Comparison of ENCODE assay signal across 25 mouse cellular contexts in the genomic region with DNA sequence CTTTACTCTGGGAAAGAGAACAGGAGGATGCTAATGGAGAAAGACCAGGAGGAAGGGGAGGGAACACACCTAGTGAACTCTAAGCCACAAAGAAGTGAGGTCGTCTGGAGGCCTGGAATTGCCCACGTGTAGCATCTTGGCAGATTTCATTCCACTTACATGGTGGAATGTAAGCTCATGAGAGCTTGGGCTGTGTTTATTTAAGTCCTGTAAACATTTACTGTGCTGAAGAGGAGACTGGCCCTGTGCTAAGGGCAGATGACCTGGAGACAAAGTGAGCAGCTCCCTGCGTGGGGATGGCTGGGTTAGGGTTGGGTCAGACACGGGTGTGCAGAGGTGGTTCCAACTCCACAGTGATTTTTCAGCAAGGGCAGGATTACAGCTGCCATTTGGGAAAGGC.
DNase-seq lines count a peak whose midpoint lies in the region; ATAC-seq and TF ChIP-seq lines count a peak whose summit lies in the region.
"Had no signal": no experiment of that assay in that cellular context is flagged by ENCODE, and none has a peak within 500 bp of the region (broad histone marks: within the 10 kb centered on the region; RNA-seq: fewer than 3 reads in every experiment).

No protein-coding gene starts in this region.

- peak overlapping the region; percentile 26 for H3K27ac ChIP-seq in heart, adult 2 months
- H3K27ac ChIP-seq in heart, embryonic 12.5 days (ENCODE audit: poor library complexity, severe bottlenecking), result no peak overlapping the region
- H3K27ac ChIP-seq: embryonic facial prominence, embryonic 15.5 days; forebrain, embryonic 15.5 days; heart, embryonic 15.5 days; hindbrain, embryonic 13.5 days; kidney, postnatal 0 days; macrophage; neural tube, embryonic 13.5 days had no signal

- intact Hi-C loops in heart, adult 2 months (cut with DNase I), result loop anchor here (10.0 kb wide), 1 partner anchor 383 kb away; no protein-coding TSS in a partner anchor

- WGBS in heart, adult 2 months, result 34% methylated on average over 4 of the region's 4 CpGs
- WGBS in heart, embryonic 12.5 days, result 51% methylated on average over 4 of the region's 4 CpGs

- H3K27me3 ChIP-seq in heart, adult 2 months (ENCODE audit: control insufficient read depth, insufficient read depth, low read length), result no peaks in the 10 kb centered on the region
- no peaks in the 10 kb centered on the region for H3K27me3 ChIP-seq in heart, embryonic 12.5 days (replicated peaks)
- H3K27me3 ChIP-seq: forebrain, embryonic 15.5 days; heart, embryonic 15.5 days; hindbrain, embryonic 13.5 days; neural tube, embryonic 13.5 days had no signal

- no peak for TF ChIP-seq EP300 in heart, adult 2 months (IDR thresholded peaks at IDR 0.05; ENCODE audit: insufficient read depth, low read depth, low read length)

- no peak for ATAC-seq in heart, embryonic 12.5 days (ENCODE audit: insufficient number of reproducible peaks, low FRiP score)
- ATAC-seq: forebrain, embryonic 15.5 days; midbrain, embryonic 16.5 days had no signal

- H3K9ac ChIP-seq in heart, adult 2 months (ENCODE audit: low read depth, low read length), result no peak overlapping the region
- H3K9ac ChIP-seq in heart, embryonic 12.5 days, result no peak overlapping the region
- H3K9ac ChIP-seq: embryonic facial prominence, embryonic 15.5 days; forebrain, embryonic 15.5 days; heart, embryonic 15.5 days; hindbrain, embryonic 13.5 days; neural tube, embryonic 13.5 days had no signal

- TF ChIP-seq POLR2A in heart, adult 2 months (IDR thresholded peaks at IDR 0.05; ENCODE audit: insufficient read depth, low read depth, low read length), result no peak

- no peak for TF ChIP-seq CTCF in heart, adult 2 months (IDR thresholded peaks at IDR 0.05)

- peaks cover 1% of the 10 kb centered on the region for H3K4me1 ChIP-seq in heart, adult 2 months (ENCODE audit: control insufficient read depth, insufficient read depth, low read length)
- peaks cover 18% of the 10 kb centered on the region for H3K4me1 ChIP-seq in heart, embryonic 12.5 days (replicated peaks)
- H3K4me1 ChIP-seq: embryonic facial prominence, embryonic 15.5 days; forebrain, embryonic 15.5 days; hindbrain, embryonic 13.5 days; neural tube, embryonic 13.5 days had no signal

- no peak overlapping the region for H3K4me2 ChIP-seq in heart, embryonic 12.5 days
- H3K4me2 ChIP-seq: embryonic facial prominence, embryonic 15.5 days; forebrain, embryonic 15.5 days; heart, embryonic 15.5 days; hindbrain, embryonic 13.5 days; neural tube, embryonic 13.5 days had no signal

- no peaks in the 10 kb centered on the region for H3K36me3 ChIP-seq in heart, adult 2 months (ENCODE audit: control insufficient read depth, insufficient read depth, low read length)
- H3K36me3 ChIP-seq in heart, embryonic 12.5 days, result peaks cover 3% of the 10 kb centered on the region
- H3K36me3 ChIP-seq: embryonic facial prominence, embryonic 15.5 days; forebrain, embryonic 15.5 days; heart, embryonic 15.5 days; hindbrain, embryonic 13.5 days; neural tube, embryonic 13.5 days had no signal

- no peaks in the 10 kb centered on the region for H3K79me2 ChIP-seq in heart, adult 2 months (replicated peaks; ENCODE audit: control insufficient read depth, insufficient read depth, low read length)

- DNase-seq in heart, adult 2 months, result no peak
- peak; percentile 27 to 54 for DNase-seq in lung, adult 18-20 months
- DNase-seq in lung, postnatal 14 days, result no peak
- peak; percentile 43 for DNase-seq in lung, postnatal 36 days
- no peak for DNase-seq in gastrocnemius, adult 18-20 months (ENCODE audit: low spot score)
- no peak for DNase-seq in cerebellum, postnatal 25 days
- DNase-seq: adrenal gland, postnatal 14 days; cerebellum, adult 8-10 months; gastrocnemius, postnatal 14 days; heart, adult 18-20 months; heart, postnatal 36 days; kidney, adult 2 months; layer of hippocampus, adult 9-11 months; left cerebral cortex, postnatal 4 days; thymus, postnatal 25 days had no signal

- peaks cover 6% of the 10 kb centered on the region for H3K9me3 ChIP-seq in heart, embryonic 12.5 days (replicated peaks)
- H3K9me3 ChIP-seq: embryonic facial prominence, embryonic 15.5 days; forebrain, embryonic 15.5 days; heart, embryonic 15.5 days had no signal

- H3K4me3 ChIP-seq in heart, adult 2 months, result no peak overlapping the region
- H3K4me3 ChIP-seq in heart, embryonic 12.5 days, result no peak overlapping the region
- H3K4me3 ChIP-seq: embryonic facial prominence, embryonic 15.5 days; forebrain, embryonic 15.5 days; heart, embryonic 15.5 days; hindbrain, embryonic 13.5 days; myocyte; neural tube, embryonic 13.5 days had no signal

Comparison
In these comparisons a context has a peak if more than half of its experiments do, and no peak if none do; other contexts are left out.
1. DNase-seq: peak in lung, adult 18-20 months (2 of 2) and lung, postnatal 36 days (single experiment); none in heart, adult 2 months (0 of 2), lung, postnatal 14 days (single experiment), gastrocnemius, adult 18-20 months (single experiment) and cerebellum, postnatal 25 days (0 of 2).